Mouse (Mus musculus): Measurements from ENCODE around the gene Galnt9.
A peak's percentile ranks its signal among the peaks of the same experiment; 100 is the strongest.

Gene Galnt9

GRCm38 (mm10) chr5:110587467-110587866, 43.3 kb downstream of the Galnt9 start:
- DNase-seq (ENCODE audit: low spot score in 2 of 2) = no peak

DNA sequence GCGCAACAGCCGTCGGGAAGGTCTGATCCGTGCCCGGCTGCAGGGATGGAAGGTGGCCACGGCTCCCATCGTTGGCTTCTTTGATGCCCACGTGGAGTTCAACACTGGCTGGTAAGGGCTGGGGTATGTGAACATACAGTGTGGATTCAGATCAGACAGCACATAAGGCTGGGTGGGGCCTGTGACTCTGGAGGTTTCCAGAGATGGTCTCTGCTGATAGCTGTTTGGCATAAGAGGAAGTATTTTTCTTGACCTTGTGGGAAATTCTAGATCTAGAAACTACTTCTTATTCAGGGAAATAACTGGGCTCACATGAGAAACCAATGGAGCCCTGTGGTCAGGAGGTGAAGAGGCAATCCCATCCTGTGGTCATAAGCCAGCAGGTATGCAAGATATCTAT, 45.7 kb downstream of the Galnt9 start:
- no peak for DNase-seq (ENCODE audit: low spot score in 2 of 2)

- peak in 1 of 2 experiments; percentile 43 for DNase-seq (ENCODE audit: low spot score in 2 of 2)
Observed at GRCm38 (mm10) chr5:110594465-110594864, 50.3 kb downstream of the Galnt9 start.

DNA sequence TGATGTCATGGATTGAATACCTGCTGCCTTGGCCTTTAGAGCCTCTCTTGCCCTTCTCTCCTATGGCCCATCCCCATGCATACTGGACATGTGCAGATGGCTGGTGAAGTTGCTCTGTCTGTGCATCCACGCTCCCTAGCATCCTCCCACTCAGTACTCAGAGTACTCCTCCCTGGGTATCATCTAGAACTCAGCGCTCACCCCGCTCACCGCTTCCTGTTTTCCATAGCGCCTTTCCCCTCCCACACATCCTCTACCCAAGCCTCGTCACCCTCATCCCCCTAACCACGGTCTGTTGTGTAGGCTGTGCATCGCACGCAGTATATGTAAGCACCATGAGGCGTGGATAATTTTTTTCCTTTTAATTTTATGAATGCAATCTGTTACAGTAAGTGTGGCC, 51.2 kb downstream of the Galnt9 start:
- peak; percentile 69 to 77 for DNase-seq (ENCODE audit: low spot score in 2 of 2)

GRCm38 (mm10) chr5:110596086-110596780, 52.1 kb downstream of the Galnt9 start:
- peak in 1 of 2 experiments; percentile 15 for DNase-seq (ENCODE audit: low spot score in 2 of 2)

DNA sequence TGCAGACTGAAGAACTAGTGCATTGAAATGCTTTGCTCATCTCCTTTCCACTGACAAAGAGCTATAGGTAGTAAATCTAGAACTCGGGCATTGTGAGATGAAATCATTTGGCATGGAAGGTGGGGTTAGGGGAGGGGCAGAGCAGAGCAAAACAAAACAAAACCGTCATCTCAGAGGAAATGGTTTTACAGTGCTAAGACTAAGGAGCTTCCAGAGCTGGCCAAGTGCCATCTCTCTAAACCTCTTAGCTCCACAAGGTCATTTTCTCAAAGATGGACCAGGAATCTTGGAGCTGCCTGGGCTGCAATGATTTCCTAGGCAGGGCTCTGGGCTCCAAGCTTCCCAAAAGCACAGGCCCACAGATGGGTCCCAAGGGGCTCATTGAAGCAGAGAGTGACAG, 53.3 kb downstream of the Galnt9 start:
- no peak for DNase-seq (ENCODE audit: low spot score in 2 of 2)

DNA sequence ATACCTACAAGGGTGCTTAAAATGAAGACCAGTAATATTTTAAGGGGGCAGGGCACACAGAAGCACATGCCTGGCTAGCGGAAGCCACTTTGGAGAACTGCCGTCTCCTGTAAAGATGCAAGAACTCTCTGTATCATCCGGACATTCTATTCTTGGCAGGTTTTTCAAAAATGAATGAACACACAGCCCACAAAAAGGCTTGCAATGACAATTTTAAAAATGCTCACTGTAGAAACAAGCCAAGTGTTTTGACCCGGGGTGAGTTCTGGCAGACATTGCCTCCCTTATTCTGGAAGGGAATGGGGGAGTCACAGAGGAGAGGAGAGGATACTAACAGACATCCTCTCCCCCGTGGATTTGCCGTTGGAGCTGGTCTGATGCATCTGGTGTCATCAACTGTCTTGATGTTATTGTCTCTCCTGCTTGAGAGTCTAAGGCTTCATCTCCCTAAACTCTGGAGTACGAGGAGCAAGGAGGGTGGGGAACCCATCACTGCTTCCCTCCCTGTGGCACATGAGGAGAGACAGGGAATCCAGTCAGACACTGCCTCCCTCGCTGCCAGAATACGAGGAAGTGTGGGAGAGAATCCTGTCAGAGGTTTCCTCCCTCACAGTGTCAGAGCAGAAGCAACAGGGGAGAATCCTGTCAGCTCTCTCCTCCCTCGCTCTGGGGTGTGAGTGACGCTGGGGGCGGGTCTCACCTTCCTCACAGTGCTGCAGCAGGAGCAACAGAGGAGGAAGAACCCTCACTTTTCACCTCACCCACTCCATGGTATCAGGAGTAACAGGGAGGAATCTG, 54.3 kb downstream of the Galnt9 start:
- DNase-seq (ENCODE audit: low spot score in 2 of 2) = peak; percentile 80 to 85

- DNase-seq (ENCODE audit: low spot score in 2 of 2) = no peak
Observed at GRCm38 (mm10) chr5:110603016-110603685, 59.0 kb downstream of the Galnt9 start.

DNA sequence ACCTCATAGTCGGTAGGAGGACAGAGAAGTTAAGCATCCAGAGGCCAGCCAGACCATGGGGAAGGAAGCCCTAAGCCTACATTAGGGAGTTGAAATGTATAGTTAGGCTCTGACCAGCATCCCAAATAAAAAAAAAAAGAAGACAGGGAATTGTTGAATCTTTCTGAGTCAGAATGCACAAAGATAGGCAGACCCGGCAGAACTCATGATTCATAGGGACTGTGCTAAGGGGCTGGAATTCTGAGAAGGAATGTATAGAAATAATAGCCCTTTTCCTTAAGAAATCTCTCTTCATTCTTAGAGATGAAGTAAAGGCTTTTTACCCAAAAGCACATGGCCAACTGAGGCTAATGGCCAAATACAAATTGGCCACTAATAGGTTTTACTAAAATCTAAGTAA, 60.2 kb downstream of the Galnt9 start:
- no peak for DNase-seq (ENCODE audit: low spot score in 2 of 2)

DNA sequence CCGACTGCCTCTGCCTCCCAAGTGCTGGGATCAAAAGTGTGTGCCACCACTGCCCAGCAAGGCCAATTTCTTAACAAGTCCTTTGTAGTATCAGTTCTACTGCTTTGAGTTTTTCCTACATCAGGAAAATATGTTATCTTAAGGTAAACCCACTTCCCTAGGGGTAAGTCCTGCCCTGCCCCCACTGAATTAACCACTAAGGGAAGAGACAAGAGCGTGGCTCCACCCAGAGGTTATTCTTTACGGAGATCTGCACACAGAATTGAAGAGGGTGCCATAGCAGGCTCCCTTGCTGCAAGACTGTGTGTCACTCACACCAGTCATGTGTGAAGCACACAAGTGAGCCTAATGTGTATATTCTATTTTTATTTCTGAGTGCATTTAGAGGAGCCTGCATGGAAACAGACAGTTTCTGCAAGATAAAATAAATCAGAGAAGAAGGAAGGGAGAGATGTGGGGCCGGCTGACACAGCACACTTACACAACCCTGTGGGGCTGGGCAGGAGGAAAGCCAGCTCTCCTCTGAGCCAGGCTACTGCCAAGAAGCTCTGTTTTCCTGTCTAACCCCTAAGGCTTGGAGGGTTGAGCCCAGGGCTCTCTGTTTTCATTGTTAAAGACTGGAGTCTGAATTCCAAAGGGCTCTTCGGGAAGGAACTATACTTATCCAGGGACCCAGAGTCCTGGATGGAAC, 61.5 kb downstream of the Galnt9 start:
- DNase-seq (ENCODE audit: low spot score in 2 of 2) = no peak

DNA sequence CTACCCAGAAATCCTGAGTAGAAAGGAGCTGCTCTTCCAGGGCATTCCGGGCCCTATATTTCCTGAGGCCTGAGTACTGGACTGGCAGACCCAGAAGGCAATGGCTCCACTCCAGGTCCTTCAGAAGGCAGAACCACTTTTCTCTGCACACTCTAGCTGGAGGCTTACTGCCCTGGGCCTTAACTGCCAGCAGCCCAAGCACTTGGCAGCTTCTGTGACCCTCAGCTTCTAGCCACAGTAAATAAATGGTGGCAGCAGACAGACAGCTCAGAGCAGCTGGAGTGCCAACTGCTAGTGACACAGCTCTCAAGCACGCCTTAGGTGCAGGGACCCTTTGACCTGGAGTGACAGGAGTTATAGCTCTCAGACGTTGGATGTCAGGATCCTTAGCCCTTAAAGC, 63.6 kb downstream of the Galnt9 start:
- no peak for DNase-seq (ENCODE audit: low spot score in 2 of 2)

DNA sequence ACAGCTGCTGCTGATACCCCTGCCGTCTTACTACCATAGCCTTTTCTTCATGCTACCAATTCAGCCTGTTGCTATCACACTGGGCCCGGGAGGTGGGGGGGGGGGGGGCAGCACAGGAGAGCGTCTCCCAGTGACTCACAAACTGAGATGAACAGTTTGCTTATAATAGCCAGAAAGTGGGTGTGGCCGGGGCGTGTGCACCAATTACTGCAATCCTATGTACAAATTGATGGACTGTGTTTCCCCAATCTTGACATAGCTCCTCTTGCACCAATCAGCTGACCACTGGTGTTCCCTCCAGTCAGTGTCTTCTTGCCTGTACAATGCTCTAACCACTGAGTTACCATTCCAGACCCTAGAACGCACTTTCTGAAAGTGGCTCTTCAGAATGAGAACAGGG, 64.2 kb downstream of the Galnt9 start:
- DNase-seq (ENCODE audit: low spot score in 2 of 2) = no peak

DNA sequence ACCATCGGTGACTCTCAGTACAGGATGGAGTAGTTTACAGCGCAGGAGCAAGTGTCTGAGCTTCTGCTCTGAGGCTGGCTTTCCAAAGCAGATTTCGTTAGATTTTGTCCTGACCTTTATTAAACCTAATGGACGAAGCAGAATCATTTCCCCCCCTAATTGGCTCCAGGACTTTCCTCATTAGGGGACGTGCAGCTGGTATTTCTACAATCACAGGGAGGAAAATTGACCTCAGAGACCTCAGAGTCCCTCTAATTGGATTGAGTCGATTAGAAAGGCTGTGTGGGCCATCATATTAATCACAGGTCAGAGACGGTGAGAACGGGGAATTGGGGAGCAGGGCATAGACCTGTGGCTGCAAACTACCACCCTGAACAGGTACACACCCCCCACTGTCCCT, 64.8 kb downstream of the Galnt9 start:
- no peak for DNase-seq (ENCODE audit: low spot score in 2 of 2)

GRCm38 (mm10) chr5:110609425-110609824, 65.3 kb downstream of the Galnt9 start:
- no peak for DNase-seq (ENCODE audit: low spot score in 2 of 2)

DNA sequence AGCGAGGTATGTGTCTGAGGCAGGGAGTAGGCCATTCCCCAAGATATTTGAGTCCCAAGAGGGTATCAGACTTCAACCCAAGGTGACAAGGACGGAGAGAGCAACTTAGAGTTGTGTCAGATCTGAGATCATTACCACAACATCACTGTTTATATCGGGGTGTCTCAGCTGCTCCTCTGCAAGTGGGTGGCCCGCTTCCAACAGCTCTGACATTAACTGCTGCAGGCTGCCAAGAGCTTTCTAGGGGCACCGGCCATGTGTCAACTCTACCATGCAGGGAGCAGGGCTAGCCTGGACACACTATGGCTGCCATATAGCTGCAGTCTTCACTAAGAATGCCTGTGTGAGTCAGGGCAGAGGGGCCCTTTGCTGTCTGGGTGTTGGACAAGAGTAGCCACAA, 65.7 kb downstream of the Galnt9 start:
- no peak for DNase-seq (ENCODE audit: low spot score in 2 of 2)

DNA sequence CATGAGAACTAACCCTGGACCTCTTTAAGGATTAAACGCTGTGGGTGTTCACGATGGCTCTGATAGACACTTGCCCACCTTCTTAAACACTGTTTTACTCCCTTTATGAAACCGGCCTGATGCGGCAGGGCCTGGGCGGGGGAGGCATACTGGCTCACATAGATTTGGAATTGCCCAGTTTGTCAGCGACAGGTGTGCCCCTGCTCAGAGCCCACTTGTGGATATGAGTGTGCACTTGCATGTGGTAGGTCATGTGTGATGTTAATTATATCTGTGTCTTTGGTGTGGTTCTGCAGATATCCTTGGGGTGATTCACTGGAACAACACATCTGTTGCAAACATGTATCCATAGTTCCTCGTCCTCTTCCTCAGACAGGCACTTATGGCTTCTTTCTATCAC, 66.3 kb downstream of the Galnt9 start:
- DNase-seq (ENCODE audit: low spot score in 2 of 2) = no peak

DNA sequence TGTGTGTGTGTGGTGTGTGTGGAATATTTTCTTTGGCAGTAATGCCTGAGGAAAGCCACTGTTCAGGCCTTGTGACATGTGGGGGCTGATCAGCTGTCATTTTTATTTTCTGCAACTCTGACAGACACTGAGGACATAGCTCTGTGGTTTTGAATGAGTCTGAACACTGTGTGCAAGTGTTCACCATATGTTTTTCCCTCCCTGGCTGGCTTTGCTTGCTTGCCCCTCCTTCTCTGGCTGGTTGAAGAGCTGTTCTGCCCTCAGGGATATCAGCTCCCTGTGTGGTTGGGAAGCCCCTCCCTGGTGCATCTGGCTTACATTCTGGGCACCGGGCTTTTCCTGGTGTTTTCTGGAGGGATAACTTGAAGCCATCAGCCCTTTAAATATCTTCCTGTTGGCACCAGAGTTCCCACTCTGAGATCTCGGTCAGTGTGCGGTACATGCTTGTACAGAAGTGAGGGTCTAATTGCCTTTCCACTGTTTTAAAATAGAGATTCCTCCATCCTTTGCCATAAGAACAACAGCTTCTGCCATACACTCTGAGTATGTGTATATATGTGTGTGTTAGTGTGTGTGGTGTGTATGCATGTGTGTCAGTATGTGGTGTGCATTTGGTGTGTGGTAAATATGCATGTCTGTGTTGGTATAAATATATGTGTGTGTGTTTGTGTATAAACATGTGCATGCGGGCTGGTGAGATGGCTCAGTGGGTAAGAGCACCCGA, 67.4 kb downstream of the Galnt9 start:
- DNase-seq (ENCODE audit: low spot score in 2 of 2) = peak in 1 of 2 experiments; percentile 11

DNA sequence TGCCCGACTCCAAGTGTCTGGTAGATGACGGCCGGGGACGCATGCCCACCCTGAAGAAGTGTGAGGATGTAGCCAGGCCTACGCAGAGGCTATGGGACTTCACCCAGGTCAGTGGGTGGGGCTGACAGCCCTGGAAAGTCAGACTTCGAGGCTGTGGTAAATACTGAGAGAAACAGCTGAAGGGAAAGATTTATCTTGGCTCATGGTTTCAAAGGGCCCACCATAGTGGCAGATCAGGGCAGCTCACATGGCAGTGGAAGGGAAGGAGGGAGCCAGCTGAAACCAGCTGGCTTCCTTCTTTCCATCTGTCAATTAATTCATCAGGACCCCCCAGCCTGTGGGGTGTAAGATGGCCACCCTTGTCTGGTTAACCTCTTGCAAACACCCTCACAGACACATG, 75.1 kb downstream of the Galnt9 start:
- DNase-seq (ENCODE audit: low spot score in 2 of 2) = no peak

GRCm38 (mm10) chr5:110624319-110624718, 80.2 kb downstream of the Galnt9 start:
- DNase-seq (ENCODE audit: low spot score in 2 of 2) = no peak

DNA sequence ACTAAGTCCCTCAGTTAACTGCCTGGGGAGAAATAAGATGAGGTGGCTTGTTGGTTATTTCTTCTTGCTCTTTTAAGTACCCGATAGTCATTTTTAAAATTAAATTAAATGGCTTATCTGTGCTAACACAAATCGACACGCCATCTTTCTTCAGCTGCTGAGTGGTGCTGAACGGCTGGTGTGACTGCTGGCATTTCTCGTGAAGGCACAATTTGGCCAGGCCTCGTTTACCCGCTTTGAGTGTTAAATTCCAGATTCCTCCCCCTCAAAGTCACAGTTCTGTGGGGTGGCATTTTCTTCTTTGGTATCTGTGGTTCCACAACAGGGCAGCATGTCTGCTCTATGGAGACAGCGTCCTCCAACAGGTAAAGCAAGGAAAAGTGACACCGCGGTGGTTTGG, 83.2 kb downstream of the Galnt9 start:
- DNase-seq (ENCODE audit: low spot score in 2 of 2) = no peak

DNA sequence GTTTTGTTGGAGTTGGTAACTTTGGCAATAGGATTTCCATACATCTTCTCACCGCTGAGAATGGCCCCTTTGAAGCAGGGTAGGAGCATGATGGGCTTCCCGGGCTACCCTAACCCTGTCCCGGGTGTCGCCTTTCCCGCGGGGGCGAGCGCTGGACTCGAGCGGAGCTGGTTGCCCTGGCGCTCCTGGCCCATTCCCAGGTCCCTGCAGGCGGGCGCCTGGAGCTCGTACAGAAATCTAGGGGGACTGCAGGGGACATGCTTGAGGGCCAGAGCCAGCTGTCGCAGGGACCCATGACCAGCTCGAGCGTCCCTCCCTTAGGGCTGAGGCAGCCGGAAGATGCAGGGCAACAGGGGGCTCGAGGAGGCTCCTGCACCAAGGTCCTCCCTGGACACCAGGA, 84.0 kb downstream of the Galnt9 start:
- DNase-seq (ENCODE audit: low spot score in 2 of 2) = no peak
